Mouse (Mus musculus): ENCODE results near the gene Etl4.

Gene Etl4

GRCm38 (mm10) chr2:20618396-20618795 is 708.8 kb downstream of the Etl4 start:
- in situ Hi-C loops (cut with MboI; ENCODE audit: unreplicated experiment in 2 of 2): no loop called here

- in situ Hi-C loops (cut with MboI; ENCODE audit: unreplicated experiment in 2 of 2): no loop called here
Measured at GRCm38 (mm10) chr2:20619881-20620280, 710.3 kb downstream of the Etl4 start.

DNA sequence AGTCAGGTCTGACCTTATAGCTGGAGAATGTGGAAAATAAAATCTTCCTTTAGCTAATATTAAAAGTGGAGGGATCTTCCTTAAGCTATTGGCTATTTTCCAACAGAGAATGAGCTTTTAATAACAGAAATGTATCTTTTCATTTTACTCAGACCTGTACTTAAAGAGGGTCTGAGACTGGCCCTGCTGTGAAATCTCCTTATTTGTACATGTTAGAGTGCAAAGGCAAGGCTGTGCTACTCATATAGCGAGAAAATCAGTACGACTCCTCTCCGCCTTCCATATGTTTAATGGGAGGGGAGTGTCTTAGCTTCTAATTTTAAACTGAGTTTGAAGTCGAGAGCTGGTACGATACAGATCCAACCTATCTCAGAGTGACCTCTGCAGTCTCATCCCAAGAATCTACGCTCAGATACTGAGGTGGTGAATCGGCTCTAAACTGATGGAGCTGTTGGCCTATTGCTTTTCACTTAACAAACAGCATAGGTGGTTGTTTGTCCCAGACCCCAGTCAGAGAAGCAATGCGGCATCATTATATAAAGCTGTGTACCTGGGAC is 719.7 kb downstream of the Etl4 start:
- in situ Hi-C loops (cut with MboI; ENCODE audit: unreplicated experiment in 2 of 2): no loop called here

- in situ Hi-C loops (cut with MboI; ENCODE audit: unreplicated experiment in 2 of 2): no loop called here
Measured at GRCm38 (mm10) chr2:20638604-20639003, 729.0 kb downstream of the Etl4 start.

DNA sequence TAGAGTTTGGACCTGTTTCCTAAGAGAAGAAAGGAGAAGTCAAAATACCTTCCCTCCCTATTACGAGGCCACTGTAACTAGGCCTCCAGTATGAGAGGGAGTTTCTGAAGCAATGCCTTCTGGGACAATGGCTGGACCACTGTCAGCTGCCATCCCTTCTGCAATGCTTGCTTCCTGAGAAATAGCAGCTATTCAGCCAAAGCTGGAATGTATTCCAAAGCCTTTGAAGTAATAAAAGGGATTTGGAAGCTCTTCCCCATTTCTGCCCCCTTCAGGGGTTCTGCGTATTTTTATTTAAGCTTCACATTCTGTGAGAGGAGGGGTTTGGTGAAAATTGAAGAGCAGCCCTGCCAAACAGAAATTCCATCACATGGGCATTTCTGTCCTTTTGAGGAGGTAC is 730.1 kb downstream of the Etl4 start:
- in situ Hi-C loops (cut with MboI; ENCODE audit: unreplicated experiment in 2 of 2): no loop called here

DNA sequence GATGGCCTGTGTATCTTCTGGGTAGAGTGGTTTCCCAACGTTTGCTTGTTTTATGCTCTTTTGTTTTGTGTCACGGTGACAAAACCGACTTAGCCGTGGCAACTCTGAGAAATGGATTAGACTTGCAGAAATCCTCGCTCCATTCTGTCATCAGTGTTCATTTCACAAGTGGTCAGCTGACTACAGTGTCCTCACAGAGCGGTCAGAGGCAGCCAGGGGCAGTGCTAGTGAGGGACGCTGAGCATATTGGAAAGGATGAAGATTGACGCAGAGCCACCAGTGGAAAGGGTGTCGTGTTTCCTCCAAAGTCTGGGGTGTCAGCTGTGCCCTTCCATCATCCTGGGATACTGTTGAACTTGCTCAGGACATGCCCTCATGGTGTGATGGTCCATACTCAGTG is 733.2 kb downstream of the Etl4 start:
- in situ Hi-C loops (cut with MboI; ENCODE audit: unreplicated experiment in 2 of 2): no loop called here

- in situ Hi-C loops (cut with MboI; ENCODE audit: unreplicated experiment in 2 of 2): loop anchor here in 1 of 2 experiments (25.0 kb wide), 1 partner anchor 1238 kb away; no protein-coding TSS in a partner anchor
Measured at GRCm38 (mm10) chr2:20649817-20650216, 740.2 kb downstream of the Etl4 start.

- in situ Hi-C loops (cut with MboI; ENCODE audit: unreplicated experiment in 2 of 2): loop anchor here in 1 of 2 experiments (25.0 kb wide), 1 partner anchor 1241 kb away; no protein-coding TSS in a partner anchor
Measured at GRCm38 (mm10) chr2:20653116-20653515, 743.5 kb downstream of the Etl4 start.

DNA sequence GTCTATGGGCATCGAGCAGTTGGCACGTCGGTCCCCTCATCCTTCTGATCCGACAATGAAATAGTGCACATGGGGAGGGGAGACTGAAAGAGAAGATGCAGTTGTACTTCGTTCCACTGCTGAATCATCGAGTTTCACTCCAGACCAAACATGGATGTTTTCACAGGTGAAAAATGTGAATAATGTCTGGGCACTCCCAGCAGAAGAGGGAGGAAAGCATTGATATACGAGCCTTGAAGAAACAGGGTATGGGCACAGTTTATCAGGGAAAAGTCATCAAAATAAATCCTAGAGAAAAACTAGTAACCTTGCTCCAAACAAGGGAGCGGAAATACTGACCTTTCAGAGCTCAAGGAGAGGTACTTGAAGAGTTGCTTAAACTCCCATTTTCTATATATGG is 744.5 kb downstream of the Etl4 start:
- in situ Hi-C loops (cut with MboI; ENCODE audit: unreplicated experiment in 2 of 2): loop anchor here in 1 of 2 experiments (25.0 kb wide), 1 partner anchor 1242 kb away; no protein-coding TSS in a partner anchor

DNA sequence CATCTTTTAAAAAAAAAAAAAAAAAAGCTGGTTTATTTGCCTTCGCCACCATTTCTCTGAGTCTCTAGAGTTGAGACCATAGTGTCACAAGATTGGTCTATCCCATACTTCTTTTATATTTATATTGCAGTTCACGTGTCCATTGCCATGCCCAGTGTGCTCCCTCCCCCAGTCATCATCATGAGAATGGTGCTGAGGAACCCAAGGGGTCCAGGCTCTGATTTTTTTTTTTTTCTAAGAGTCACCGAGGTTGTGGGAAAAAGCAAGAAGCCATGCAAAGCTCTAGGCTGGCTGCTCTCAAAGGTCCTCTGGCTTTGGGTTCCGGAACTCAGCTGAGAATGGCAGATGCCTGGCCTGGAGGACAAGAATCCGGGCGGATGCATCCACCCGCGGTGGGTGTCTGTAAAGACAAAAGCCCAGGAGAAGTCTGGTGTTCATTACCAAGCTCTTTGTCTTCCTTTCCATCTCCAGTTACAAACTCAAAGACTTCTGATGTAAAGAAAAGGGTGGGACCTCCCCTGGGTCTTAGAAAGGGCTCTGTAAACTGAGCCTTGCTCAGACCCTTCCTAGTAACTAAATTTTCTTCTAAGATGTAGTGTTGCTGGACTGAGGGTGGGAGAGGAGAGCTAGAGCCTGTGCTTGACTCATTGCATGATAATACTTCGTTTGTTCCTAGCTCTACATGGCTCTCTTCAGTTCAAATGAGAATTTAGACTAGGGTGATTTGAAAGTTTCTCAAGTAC is 745.2 kb downstream of the Etl4 start:
- in situ Hi-C loops (cut with MboI; ENCODE audit: unreplicated experiment in 2 of 2): loop anchor here in 1 of 2 experiments (25.0 kb wide), 1 partner anchor 1242 kb away; no protein-coding TSS in a partner anchor

DNA sequence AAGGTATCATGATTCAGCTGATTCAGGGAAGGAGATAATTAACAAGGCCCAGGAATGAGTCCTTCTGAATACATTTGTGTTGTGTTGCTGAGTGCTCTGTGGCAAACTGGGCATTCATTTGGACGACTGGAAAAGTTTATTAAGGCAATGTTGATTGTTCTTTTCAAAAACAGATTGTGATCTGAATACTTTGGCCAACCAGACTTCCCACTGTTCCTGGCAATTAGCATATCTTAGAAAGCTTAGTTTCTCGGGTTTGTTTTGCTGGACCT is 745.7 kb downstream of the Etl4 start:
- in situ Hi-C loops (cut with MboI; ENCODE audit: unreplicated experiment in 2 of 2): loop anchor here in 1 of 2 experiments (25.0 kb wide), 1 partner anchor 1243 kb away; no protein-coding TSS in a partner anchor

GRCm38 (mm10) chr2:20657856-20658255 is 748.3 kb downstream of the Etl4 start:
- in situ Hi-C loops (cut with MboI; ENCODE audit: unreplicated experiment in 2 of 2): loop anchor here in 1 of 2 experiments (25.0 kb wide), 1 partner anchor 1246 kb away; no protein-coding TSS in a partner anchor

DNA sequence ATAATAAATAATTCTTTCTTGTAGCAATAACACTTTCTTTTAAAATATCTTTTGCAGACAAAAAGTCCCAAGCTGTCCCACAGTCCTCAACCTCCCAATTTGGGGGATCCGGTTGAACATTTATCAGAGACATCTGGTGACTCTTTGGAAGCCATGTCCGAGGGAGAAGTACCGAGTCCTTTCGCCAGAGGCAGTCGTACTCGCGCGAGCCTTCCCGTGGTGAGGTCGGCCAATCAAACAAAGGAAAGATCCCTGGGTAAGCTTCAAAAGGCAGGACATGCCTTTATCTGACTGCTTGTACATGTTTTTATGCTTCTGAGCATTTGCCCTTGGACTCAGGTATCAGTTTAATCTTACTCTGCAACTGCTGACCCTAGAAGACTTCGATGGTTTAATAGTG is 752.3 kb downstream of the Etl4 start:
- in situ Hi-C loops (cut with MboI; ENCODE audit: unreplicated experiment in 2 of 2): loop anchor here in 1 of 2 experiments (25.0 kb wide), 1 partner anchor 1250 kb away; no protein-coding TSS in a partner anchor

- in situ Hi-C loops (cut with MboI; ENCODE audit: unreplicated experiment in 2 of 2): loop anchor here in 1 of 2 experiments (25.0 kb wide), 1 partner anchor 1250 kb away; no protein-coding TSS in a partner anchor
Measured at GRCm38 (mm10) chr2:20662696-20663095, 753.1 kb downstream of the Etl4 start.

GRCm38 (mm10) chr2:20665309-20665971 is 755.9 kb downstream of the Etl4 start:
- in situ Hi-C loops (cut with MboI; ENCODE audit: unreplicated experiment in 2 of 2): loop anchor here in 1 of 2 experiments (25.0 kb wide), 1 partner anchor 1253 kb away; no protein-coding TSS in a partner anchor

- in situ Hi-C loops (cut with MboI; ENCODE audit: unreplicated experiment in 2 of 2): loop anchor here in 1 of 2 experiments (25.0 kb wide), 1 partner anchor 1254 kb away; no protein-coding TSS in a partner anchor
Measured at GRCm38 (mm10) chr2:20666051-20666478, 756.5 kb downstream of the Etl4 start.

- in situ Hi-C loops (cut with MboI; ENCODE audit: unreplicated experiment in 2 of 2): loop anchor here in 1 of 2 experiments (25.0 kb wide), 1 partner anchor 1256 kb away; no protein-coding TSS in a partner anchor
Measured at GRCm38 (mm10) chr2:20667876-20668275, 758.3 kb downstream of the Etl4 start.

DNA sequence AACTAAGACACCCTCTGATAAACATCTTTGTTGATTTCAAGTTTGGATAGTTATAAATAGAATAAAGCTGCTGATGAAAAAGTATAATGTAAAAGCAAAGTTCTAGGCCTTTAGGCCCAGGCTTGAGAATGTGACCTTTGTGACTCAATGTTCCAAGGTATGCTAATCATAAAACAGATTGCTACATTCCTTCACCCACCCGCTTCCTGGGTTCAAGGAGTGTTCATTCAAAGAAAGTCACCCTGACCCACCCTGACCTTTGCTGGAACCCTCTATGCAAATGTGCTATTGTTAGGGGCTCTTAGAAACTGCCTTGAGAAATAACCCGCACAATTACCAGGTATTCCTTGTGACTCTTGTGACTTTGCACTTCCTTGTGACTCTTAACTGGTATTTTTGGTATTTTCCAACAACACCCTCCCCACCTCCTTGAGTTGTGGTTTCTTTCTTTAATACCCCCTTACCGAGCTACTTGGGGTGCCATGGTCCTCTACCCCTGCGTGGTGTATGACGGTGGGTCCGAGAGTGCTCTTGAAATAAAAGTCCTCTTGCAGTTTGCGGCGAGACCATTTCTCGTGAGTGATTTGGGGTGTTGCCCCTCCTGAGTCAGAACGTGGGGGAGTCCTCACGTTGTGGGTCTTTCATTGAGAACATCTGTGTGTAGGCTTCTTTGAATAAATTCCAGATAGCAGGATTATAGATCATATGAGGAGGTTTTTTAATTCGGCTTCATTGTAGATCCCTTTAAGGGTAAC is 758.9 kb downstream of the Etl4 start:
- in situ Hi-C loops (cut with MboI; ENCODE audit: unreplicated experiment in 2 of 2): loop anchor here in 1 of 2 experiments (25.0 kb wide), 1 partner anchor 1256 kb away; no protein-coding TSS in a partner anchor

DNA sequence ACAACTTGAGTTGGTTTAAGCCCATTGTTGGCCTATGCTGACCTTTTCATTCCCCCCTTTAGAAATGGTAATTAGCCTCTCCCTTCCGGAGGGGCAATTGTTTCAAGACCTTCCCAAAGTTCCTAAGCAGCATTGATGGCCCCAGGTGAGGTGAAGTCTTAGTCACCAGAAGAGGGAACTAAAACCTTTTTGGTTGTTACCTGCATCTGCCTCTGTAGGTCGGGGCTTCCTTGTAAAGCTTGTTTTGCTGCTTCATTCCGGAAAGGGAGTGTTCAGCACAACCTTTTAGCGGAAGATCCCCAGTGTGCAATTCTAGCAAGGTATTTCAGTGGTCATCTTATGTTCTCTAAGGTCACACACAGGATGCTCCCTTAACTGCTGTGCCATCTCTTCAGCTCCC is 759.8 kb downstream of the Etl4 start:
- in situ Hi-C loops (cut with MboI; ENCODE audit: unreplicated experiment in 2 of 2): loop anchor here in 1 of 2 experiments (25.0 kb wide), 1 partner anchor 1257 kb away; no protein-coding TSS in a partner anchor
